24 mouse cellular contexts compared by ENCODE assay signal in genomic region chr8:106550906-106551305, GRCm38 (mm10). TPM values are rescaled to one million over a fixed set of nuclear protein-coding genes. Genes with fewer than 3 reads are reported as not detected.
"Had no signal": no experiment of that assay in that cellular context is flagged by ENCODE, and none has a peak within 500 bp of the region (broad histone marks: within the 10 kb centered on the region; RNA-seq: fewer than 3 reads in every experiment).

No protein-coding gene starts in this region.

- DNase-seq: retina, postnatal 1 day; right cerebral cortex, adult 18-20 months; right cerebral cortex, postnatal 14 days; right cerebral cortex, postnatal 25 days; right cerebral cortex, postnatal 4 days; spleen, adult 18-20 months; thymus, adult 18-20 months; thymus, adult 2 months; thymus, postnatal 14 days; thymus, postnatal 25 days; thymus, postnatal 36 days; thymus, postnatal 4 days had no signal

- H3K36me3 ChIP-seq: neural tube, embryonic 13.5 days; neural tube, embryonic 15.5 days had no signal

- H3K27me3 ChIP-seq: neural tube, embryonic 13.5 days; neural tube, embryonic 15.5 days; stomach, embryonic 15.5 days had no signal

- H3K4me2 ChIP-seq: neural tube, embryonic 13.5 days; neural tube, embryonic 15.5 days; stomach, embryonic 15.5 days had no signal

- H3K4me3 ChIP-seq: neural tube, embryonic 13.5 days; neural tube, embryonic 15.5 days; stomach, embryonic 15.5 days had no signal

RNA-seq across cellular contexts. Expression of gene 6030452D12Rik, which starts 50.6 kb away (rescaled TPM):
- polyA plus RNA-seq: neural tube, embryonic 13.5 days; neural tube, embryonic 14.5 days; neural tube, embryonic 15.5 days; small intestine, adult 2 months; spleen, adult 2 months; stomach, embryonic 14.5 days; stomach, embryonic 15.5 days; stomach, embryonic 16.5 days; stomach, postnatal 0 days; testis, adult 2 months; thymus, adult 2 months; thymus, postnatal 0 days; urinary bladder, adult 2 months had no signal
